Mouse (Mus musculus): ENCODE data around the gene Klhdc7b. TPM values are rescaled to one million over a fixed set of nuclear protein-coding genes. Genes with fewer than 3 reads are reported as not detected.

The Klhdc7b gene
- total RNA-seq, 2 experiments from 2014 or later: not detected

DNA sequence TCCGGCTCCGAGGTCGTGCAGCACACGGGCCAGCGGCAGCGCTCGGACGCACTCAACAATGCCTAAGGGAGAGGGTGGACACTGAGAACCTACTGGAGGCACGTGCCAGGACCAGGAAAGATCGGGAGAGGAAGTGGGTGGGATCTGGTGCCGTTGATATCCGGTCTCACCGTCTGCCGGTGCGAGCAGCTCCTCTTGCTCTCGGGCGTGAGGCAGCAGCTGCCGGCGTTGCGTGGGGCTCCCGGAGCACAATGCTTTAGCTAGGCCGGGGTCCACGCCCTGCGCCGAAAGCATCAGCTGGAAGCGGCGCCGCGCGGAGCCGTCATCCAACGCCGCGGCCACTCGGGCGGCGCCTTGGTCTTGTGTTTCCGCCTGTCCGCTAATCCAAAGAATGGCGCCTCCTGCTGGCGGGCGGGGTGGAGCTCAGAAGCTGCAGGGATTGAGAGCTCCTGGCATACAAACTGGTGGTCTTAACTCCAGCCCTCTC lies 10.9 kb upstream of the Klhdc7b start, which contains the start of gene Sco2:
Sco2 (minus strand) TSS at position 85 of the 487 bp plus-strand sequence.
- intact Hi-C loops (cut with DNase I): loop anchor here (2.0 to 5.0 kb wide), 3 partner anchors 17 to 213 kb away; partner anchors contain the start of gene Sbf1
- DNase-seq: peak; percentile 95 to 98

DNA sequence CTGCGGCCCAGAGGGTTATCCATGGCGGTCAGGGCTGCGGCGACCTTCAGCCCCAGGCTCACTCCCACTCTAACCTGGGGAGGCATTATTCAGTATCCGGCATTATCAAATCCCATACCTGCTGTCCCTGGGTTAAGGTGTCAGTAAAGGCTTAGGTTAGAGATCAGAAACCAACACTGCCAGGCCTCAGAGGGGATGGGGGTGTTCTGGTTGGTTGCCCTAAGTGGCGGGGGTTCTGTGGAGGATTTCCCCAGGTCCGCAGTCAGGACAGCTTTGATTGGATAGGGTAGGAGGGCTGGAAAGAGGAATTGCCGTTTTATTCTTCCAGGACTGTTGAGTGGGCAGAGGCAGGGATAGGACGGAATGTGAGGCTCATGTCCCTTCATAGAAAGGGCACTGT lies 10.4 kb upstream of the Klhdc7b start:
- DNase-seq: no peak
- intact Hi-C loops (cut with DNase I): loop anchor here (5.0 kb wide), 2 partner anchors 57 to 213 kb away; partner anchors contain the start of gene Sbf1

DNA sequence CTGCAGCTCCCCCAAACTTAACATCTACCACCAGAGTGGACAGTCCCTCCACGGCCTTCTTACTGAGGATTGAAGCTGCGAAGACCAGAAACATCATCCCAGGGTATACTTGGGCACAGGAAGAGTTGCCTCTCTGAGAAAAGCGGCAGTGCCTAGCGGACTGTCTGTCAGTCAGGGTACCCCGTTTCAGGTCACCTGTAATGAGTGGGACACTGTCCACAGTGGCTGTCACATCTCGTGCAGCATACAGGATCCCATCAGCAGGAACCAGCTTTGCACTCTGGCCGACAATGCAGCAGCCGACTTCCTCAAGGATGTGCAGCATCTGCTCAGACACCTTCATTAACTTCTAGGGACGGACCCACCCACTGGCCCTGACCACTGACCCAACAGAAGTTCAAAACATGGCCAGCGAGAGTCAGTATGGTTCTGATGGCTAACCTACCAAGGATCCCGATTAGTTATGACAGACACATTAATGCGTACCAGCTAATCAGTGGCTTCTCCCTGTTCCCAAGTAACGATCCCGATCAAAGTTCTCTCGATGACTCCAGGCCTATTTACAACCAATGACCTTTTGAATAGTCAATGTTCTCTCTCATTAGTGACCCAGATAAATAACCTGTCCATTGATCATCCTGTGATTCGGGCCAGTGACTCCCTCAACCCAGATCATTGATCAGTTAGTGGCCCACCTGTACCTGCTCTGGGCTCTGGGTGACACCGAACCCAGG lies 9.7 kb upstream of the Klhdc7b start:
- no peak for DNase-seq
- intact Hi-C loops (cut with DNase I): loop anchor here (5.0 kb wide), 3 partner anchors 58 to 212 kb away; partner anchors contain the start of gene Sbf1

DNA sequence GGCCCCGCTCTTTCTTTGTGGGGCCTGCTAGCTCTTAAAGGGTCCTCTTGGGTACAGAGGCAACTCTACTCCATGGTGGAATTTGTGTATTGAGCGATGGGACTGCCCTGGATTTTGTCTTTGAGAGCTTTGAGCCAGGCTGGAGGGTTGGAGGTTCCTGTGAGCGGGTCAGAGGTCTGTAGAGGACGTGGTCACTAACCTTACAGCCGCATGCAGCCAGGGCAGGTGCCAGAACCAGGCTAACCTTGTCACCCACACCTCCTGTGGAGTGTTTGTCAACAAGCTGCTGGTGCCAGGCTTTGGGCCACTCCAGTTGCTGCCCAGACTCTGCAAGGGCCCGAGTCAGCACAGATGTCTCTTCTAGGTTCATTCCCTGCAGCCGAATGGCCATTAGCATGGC lies 8.7 kb upstream of the Klhdc7b start:
- DNase-seq: no peak
- intact Hi-C loops (cut with DNase I): loop anchor here (5.0 kb wide), 1 partner anchor 91 kb away; no protein-coding TSS in a partner anchor

DNA sequence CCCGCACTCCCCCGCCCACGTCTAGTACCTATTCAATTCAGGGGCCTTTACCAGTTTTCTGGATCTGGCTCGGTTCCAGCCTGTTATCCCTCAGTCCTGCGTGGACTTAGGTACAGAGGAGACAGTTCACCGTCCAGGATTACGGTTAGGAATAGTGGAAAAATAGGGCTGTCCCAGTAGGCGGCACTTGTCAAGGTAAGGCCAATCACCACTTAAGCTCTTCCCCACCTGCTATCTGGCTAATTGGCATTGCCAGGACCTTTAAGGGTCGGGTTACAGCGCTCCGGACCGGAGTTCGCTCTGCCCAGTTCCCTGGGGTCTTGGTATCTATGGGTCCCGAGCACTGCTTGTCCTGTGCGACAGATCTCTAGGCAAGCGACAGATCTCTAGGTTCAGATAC lies 7.8 kb upstream of the Klhdc7b start, which contains the start of gene Tymp:
Tymp (minus strand) TSS at position 83 of the 400 bp plus-strand sequence.
- DNase-seq: no peak
- intact Hi-C loops (cut with DNase I): loop anchor here (5.0 kb wide), 1 partner anchor 90 kb away; no protein-coding TSS in a partner anchor

DNA sequence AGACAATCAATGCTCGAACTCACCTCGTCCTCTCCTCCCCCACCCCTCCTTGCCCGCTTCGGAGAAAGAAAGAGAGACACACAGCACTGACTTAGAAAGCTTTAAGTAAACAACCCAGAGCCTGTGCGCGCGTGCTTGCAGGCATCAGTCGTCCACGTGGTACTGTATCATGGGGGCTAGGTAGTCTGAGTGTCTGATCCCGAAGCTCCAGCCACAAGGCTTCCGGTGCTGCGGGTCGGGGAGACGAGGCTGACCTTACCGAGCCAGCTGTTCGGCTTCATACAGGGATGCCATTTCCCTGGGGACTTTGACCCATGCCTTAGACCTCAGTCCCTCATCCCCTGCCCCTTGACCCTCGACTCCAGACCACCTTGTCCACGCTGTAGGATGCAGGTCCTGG lies 7.4 kb upstream of the Klhdc7b start:
- DNase-seq: no peak
- intact Hi-C loops (cut with DNase I): loop anchor here (5.0 kb wide), 1 partner anchor 90 kb away; no protein-coding TSS in a partner anchor

DNA sequence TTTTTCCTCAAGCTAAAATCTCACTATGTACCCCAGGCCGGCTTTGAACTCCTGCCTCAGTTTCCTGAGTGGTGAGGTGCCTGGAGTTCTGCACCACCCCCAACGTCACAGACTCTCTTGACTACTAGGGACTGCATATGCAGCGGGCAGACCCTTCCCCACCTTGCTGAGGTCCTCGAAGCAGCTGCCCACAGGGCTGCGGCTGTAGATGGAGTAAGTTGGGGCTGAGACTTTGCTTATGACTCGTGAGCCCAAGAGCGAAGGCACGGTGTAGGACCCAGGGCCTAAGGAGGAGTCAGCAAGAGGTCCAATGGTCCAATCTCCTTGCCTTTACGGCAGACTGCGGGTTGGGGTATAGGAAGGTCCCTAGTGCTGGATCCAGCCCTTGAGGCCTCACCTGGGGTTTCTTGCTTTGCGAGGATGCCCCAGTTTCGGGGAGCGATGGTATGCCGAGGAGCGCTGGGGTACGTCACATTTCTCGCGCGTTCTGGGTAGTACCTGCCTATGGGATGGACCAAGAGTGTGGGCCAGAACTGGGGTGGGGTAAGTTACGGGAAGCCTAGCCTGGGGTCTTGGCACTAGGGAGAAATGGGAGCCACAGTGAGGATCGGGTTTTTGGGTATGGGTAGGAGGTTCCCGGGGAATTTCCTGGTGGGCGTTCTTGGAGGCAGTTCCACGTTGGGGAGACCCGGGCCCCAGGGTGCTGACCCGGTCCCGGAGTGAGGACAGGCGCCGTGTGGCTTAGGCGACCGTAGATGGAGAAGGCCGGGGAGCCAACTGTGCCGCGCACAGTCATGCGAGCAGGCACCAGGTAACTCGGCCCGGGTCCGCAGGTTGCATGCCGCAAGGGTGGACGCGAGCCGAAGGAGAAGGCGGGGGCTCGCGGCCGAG lies 6.5 kb upstream of the Klhdc7b start:
- DNase-seq: no peak
- intact Hi-C loops (cut with DNase I): loop anchor here (2.0 to 5.0 kb wide), 2 partner anchors 51 to 89 kb away; partner anchors contain the start of genes C730034F03Rik, Chkb and Gm44502

DNA sequence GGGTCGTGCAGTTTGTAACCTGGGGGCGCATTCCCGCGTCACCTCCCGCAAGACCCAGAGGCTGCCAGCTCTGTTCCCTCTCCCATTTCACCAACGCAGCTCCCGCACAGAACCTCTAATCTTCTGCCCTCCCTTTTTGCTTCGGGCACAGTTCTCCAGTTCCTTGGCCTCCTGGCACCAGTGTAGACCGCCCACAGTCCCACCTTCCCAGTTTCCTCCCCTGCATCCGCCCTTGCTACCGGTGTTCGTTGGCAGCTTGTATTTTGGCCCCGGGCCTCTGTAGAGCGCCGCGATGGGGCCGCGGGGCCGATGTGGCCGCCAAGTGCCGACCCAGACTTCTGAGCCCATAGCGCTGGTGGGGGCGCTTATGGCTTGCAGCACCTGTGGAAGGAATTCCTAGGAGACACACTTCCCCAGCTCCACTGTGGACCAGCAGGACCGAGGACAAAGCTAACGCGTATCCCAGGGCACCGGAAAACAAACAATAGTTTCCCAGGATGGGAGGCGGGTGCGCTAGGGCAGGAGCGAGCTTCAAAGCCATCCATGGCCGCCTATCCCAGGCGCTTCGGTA lies 5.8 kb upstream of the Klhdc7b start, which contains the start of gene Odf3b:
Odf3b (minus strand) TSS at position 452 of the 571 bp plus-strand sequence.
- intact Hi-C loops (cut with DNase I): loop anchor here (2.0 to 5.0 kb wide), 2 partner anchors 50 to 88 kb away; partner anchors contain the start of genes C730034F03Rik, Chkb and Gm44502
- peak; percentile 48 to 52 for DNase-seq

DNA sequence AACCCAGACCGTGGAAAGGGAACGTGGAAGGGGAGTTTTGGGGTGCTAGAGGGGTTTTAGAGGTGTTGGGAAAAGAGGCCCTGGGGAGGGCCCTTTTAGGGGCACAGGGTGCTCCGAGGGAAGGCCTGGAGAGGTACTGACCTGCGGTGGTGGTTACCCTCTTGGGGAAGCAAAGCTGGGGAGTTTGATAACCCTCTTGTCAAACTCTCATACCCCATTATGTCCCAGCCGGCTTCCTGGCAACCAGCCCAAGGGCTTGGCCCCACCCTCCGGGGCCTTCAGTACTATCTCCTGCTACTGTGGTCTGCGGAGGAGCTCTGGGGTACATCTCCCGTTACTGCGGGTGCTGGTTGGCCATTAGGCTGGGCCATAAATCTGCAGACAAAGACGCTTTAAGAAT lies 5.3 kb upstream of the Klhdc7b start:
- DNase-seq: peak; percentile 37 to 42
- intact Hi-C loops (cut with DNase I): loop anchor here (2.0 to 5.0 kb wide), 2 partner anchors 49 to 88 kb away; partner anchors contain the start of genes C730034F03Rik, Chkb and Gm44502

DNA sequence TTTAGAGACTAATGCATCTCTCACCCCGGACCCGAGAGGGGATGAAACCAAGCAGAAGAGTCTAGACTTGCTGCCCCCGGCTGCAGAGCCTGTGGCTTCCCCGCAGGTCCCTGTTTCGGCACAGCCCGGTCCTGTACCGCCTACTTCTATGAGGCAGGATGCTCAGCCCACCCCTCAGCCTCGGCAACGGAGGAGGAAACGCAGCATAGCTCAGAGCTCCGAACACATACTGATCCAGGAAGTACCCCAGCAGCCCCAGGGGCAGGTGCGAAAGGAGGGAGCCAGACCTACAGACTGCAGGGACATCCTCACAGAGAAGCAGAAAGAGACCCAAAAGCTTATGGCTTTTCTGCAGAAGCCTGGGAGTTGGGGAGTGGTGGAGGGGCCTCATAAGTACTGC lies 2.4 kb downstream of the Klhdc7b start:
- DNase-seq: no peak
- intact Hi-C loops (cut with DNase I): no loop called here

DNA sequence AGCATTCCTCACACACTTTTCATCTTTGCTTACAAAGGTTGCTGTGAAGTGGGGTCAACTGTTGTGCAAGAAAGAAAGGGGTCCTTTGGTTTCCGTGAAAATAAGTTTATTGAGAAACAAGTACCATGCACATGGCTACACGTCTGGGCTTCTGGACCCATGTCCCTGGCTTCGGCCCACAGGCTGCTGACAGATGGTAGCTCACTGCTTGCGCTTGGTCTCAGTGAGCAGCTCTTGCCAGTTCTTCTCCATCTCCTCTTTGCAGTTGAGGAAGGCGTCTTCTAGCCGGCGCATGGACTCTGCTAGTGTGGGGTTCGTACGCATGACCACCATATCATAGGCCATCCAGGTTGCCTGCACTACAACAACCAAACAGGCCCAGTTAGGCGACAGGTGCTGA lies 5.4 kb downstream of the Klhdc7b start:
- intact Hi-C loops (cut with DNase I): no loop called here
- no peak for DNase-seq

DNA sequence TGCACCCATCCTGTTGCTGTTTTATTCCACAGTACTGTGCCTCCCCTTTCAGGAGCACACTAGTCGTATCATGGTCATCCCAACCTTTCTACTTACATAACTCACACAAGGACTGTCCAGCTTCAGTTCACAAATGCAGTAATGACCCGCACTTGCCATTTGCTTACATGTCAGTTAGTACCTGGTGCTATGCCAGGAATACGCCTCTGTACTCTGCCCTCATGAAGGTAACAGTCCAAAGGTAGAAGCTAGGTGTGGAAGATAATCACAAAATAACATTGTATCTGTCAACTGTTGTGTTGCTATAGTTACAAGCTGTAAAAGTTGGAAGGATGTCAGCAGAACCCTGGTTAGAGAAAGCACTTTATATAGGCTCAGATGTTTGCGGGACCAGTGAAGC lies 12.2 kb downstream of the Klhdc7b start:
- intact Hi-C loops (cut with DNase I): no loop called here
- no peak for DNase-seq

DNA sequence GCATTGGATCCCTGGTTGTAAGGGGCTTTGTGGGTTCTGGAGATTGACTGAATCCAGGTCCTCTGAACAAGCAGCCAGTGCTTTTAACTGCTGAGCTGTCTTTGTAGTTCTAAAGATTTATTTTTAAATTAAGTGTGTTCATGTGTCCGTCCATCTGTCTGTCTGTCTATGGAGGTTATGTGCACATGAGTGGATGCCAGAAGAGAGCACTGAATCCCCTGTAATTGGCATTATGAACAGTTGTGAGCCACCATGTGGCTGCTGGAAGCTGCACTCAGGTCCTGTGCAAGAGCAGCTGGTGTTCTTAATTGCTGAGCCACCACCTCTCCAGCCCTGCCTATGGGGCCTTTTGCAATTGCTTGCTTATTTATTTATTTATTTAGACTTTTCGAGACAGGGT lies 13.4 kb downstream of the Klhdc7b start:
- intact Hi-C loops (cut with DNase I): no loop called here
- DNase-seq: no peak

DNA sequence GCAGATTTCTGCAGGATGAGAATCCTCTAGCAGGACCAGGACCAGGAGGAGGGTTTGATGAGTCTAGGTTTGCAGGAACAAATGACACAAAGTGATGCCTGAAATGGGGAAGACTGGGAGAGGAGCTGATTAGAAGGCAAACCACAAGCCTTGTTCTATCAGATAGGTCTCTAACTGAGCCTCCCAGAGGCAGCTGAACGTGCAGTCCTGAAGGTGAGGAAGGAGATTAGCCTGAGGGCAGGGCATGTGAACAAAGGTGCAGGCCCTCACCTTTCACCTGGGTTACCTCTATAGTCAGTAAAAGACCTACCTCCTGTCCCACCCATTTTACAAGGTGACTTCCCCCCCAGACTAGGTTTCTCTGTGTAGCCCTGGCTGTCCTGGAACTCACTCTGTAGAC lies 15.0 kb downstream of the Klhdc7b start:
- intact Hi-C loops (cut with DNase I): no loop called here
- no peak for DNase-seq

DNA sequence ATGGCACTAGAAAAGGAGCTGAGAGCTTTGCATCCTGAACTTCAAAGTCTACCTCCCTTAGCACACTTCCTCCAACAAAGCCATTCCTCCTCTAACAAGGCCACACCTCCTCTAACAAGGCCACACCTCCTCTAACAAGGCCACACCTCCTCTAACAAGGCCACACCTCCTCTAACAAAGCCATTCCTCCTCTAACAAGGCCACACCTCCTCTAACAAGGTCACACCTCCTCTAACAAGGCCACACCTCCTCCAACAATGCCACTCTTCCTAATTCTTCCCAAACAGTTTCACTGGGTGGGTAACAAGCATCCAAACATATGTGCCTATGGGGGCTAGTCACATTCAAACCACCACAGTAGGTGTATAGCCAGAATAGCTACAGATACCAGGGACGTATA lies 17.8 kb downstream of the Klhdc7b start:
- intact Hi-C loops (cut with DNase I): no loop called here

DNA sequence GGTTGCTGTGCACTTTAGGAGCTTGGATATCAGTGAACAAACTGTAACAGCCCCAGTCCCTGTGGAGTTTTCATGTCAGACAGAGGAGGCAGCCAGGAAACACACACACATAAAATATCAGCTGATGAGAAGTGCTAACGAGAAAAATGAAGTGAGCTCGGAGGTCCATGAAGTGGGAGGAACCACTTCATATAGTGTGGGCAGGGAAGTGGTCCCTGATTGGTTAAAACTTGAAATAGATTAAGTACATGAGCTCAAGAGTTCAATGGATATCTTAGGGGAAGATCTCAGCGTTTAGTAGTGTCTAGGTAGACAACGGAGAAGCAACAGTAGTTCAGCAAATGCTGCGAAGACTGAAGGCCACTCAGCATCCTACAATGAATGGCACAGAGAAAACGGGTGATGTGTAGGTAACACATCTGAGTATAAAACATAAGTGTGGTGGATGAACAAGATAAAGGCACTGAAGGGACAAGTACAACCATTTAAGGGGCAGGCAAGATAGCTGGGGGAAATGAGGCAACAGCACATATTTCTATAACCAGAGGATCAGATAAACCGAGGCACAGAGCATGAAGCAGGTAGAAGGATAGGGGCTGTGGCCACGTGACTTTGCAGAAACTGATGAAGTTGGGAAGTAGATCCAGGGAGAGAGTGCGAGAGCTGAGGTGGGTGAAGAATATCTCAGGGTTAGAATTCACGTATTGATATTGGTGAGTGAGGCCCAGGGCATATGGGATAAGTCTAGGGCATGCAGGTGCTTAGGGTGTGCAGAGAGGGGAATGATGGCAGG lies 20.3 kb downstream of the Klhdc7b start:
- intact Hi-C loops (cut with DNase I): no loop called here
- DNase-seq: no peak

More for the DNA sequence above, 17.8 kb downstream of the Klhdc7b start:
- DNase-seq: no peak

DNA sequence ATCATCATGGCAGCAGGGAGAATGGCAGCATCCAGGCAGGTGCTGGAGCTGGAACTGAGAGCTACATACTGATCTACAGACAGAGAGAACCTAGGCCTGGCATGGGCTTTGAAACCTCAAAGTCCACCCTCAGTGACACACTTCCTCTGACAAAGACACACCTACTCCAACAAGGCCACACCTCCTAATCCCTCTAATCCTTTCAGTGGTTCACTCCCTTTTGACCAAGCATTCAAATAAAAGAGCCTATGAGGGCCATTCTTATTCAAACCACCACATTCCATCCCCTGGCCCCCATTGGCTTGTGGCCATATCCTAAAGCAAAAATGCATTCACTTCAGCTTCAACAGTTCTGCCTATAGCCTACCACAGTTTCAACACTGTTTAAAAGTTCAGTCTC lies 22.0 kb downstream of the Klhdc7b start:
- DNase-seq: no peak
- intact Hi-C loops (cut with DNase I): no loop called here

DNA sequence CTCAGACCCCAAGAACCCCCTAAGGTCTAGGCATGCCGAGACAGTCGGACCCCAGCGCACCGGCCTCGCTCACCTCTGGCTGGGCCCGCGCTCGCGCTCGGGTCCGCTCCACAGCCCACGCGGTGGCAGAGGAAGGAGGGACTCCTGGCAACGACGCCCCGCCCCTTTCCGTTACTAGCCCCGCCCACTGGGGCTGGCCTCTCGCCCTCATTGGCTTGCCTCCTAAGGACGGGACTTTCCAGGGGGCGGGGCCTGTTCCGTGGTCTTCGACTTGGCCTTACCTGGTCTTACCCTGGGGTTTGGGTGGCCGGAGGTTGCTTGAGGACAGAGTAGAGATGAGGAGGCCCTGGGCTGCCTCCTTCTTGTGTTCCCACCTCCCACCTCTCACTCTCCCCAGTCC lies 25.4 kb downstream of the Klhdc7b start, which contains the start of gene Syce3:
Syce3 (minus strand) TSS at position 386 of the 400 bp plus-strand sequence.
- intact Hi-C loops (cut with DNase I): no loop called here
- no peak for DNase-seq

DNA sequence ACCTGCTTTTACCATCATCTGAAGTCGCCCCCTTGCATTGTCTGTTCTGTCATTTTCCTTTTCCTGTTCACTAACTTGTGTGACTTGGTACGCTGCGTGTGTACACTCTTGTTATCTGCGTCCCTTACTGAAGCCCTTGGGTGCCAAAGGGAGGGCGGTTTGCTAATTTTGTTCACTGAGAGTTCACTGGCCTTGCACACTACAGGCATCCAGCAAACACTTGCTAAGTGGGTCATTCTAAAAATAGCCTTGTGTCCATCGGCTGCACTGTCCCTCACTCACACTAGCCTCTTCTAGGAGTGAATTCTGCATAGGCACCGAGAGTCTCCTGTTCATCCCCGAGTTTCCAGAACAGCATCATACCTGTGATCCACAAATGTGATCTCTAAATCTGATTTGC lies 30.6 kb downstream of the Klhdc7b start:
- intact Hi-C loops (cut with DNase I): no loop called here

More for the DNA sequence above, 30.6 kb downstream of the Klhdc7b start:
- no peak for DNase-seq

Measured in heart, postnatal 14 days (tissue).